Mouse (Mus musculus) liver, postnatal 0 days (tissue): ENCODE results near the gene Fbxw21.

ENCODE experiments used
- CTCF ChIP-seq: sonication (generic); IDR thresholded peaks from 2 replicates; pipeline ENCODE4 v1.5.1; 2016; ENCODE audit warnings: antibody characterized with exemption, low read depth
- EP300 ChIP-seq: IDR thresholded peaks from 2 replicates; pipeline ENCODE4 v1.6.1; 2016; ENCODE audit warnings: antibody characterized with exemption, low read depth, mild to moderate bottlenecking

GRCm38 (mm10) chr9:109097291-109097690 is 64.5 kb downstream of the Fbxw21 start:
- TF ChIP-seq CTCF, result no peak
- no peak for TF ChIP-seq EP300
